Mouse (Mus musculus): ENCODE results near the gene Ecsit.

DNA sequence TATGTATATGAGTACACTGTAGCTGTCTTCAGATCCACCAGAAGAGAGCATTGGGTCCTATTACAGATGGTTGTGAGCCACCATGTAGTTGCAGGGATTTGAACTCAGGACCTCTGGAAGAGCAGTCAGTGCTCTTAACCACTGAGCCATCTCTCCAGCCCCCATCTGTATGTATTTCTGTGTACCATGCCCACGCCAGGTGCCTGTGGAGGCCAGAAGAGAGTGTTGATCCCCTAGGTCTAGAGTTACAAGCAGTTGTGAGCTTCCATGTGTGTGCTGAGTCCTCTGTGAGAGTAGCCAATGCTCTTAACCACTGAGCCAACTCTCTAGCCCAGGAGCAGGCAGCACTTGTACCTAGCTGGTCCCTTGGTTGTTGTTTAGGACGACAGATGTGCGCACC, 38.9 kb upstream of the Ecsit start:
- TF ChIP-seq EP300 (optimal IDR thresholded peaks at IDR 0.05) (no peak), CTCF (IDR thresholded peaks at IDR 0.05; ENCODE audit: low read depth) (no peak)
